Mouse (Mus musculus) neural tube, embryonic 10.5 days (tissue): ENCODE results near the gene Skp1a.
"Not testable (repeated sequence)": the region's sequence is repeated elsewhere in the genome, so short reads cannot be mapped to it uniquely, and the experiment has no call there.

Experiments
- DNase-seq: peaks from one replicate; pipeline ENCODE4 v3.0.0-alpha.2; 2017; ENCODE audit warnings: low spot score; ENCODE audit errors: extremely low spot score

The Skp1a gene

DNA sequence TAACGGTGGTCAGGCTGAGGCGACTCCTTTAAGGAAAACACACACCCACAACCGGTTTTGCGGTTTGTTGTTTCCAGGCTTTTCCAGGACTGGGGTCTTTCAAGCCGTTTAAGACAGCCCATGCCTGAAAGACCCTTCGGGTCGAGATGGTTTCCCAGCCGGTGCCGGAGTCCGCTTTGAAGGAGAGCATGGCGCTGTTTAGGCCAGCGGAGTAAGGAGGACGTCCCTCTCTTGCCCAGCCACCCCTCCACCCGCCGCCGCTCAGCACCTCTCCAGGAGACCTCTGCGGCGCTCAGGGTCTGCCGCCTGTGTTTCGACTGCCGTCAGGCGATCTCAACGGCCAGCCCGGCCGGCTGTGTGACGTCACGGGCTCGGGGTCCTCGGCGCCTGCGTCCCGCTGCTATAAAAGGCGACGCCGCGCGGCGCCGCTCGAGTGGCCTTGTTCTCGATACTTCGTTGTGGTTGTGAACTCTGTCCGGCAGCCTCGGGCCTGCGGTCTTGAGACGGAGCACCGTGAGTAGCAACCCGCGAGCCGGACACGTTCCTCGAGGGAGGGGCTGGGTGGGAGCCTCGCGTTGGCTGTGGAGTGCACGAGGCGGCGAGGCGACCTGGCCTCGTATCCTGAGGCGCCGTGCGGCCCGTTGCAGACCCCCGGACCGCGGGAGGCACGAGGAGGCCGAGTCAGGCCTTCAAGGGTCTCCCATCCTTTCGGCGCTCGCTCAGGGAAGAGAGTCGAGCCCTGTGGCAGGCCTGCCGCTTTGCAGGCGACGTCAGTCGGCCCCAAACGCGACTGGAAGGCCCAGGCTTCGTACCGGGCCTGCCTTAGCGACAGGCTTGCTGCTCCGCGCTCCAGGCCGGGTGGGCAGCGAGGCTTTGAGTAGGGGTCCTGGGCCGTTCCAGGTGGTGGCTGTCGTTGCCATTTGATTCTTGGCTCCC, at the start of gene Skp1a:
Gene Skp1a, plus strand, starts transcription at position 390 of the 936 bp plus-strand sequence.
- peak; percentile 94 for DNase-seq

DNA sequence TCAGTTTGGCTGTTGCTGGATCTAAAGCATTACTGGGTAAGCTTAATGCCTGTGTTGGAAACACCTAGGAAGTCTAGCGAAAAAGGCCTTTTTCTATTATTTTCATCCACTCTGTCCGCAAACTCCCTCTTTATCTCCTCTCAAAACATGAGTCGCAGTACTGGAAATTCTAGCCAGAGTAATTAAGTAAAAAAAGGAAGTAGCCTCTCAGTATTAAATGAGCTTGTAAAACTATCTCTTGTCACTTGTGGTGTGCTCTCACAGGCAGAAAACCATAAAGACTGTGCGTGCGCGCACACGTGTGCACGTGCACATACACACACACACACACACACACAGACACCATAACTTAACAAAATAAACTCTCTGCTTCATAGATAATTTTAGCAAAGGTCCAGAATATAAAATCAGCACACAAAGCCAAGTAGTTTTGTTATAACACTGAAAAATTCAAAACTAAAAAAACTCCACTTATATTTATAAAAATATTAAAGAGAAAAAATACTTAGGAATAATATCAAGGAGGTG, 35.2 kb upstream of the Skp1a start:
- DNase-seq, result not testable (repeated sequence)

DNA sequence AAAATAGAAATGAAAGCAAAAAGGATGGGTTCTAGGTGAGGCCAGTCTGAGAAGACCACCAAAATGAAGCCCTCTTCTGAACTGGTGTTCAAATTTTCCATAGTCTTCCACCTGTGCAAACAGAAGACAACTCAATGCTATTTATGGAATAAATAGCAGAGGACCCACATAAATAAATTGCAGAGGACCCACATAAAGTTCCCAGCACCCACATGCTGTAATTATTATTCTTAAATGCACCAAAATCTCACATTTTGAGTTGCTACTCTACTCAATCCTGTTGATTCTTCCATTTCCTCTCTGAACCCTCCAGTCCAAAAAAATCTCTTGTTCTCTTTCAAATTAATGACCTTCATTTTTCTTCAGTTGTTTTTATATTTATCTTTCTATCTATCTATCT, 17.9 kb upstream of the Skp1a start, which contains the start of gene Olfr1371:
Gene Olfr1371, minus strand, starts transcription at position 101 of the 400 bp plus-strand sequence.
- no peak for DNase-seq

DNA sequence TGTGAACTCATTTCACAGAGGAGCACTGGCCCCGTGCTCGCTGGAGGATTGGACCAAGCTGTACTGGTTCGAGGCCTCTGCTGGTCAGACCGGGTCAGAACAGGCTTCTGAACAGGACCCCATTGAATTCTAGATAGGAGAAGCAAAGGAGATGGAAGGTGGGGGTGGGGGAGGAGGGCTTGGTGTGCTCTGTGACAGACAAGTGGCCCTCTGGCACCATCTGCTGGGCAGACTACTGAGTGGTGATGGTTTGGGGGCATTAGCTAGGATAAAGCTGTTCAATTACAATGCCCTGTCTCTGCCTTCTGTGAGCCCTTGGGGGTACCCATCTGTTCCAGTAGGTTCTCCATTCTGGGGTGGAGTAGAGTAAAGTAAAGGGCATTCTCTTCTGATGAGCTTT, 11.5 kb upstream of the Skp1a start:
- peak; percentile 70 for DNase-seq

DNA sequence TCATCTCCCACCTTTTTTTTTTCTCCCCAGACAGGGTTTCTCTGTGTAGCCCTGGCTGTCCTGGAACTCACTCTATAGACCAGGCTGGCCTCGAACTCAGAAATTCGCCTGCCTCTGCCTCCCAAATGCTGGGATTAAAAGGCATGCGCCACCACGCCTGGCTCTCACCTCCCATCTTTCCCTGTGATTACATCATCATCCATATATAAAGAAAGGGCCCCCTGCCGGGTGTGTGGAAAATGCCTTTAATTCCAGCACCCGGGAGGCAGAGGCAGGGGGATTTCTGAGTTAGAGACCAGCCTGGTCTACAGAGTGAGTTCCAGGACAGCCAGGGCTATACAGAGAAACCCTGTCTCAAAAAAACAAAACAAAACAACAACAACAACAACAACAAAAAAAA, 9.9 kb upstream of the Skp1a start:
- DNase-seq, result not testable (repeated sequence)

DNA sequence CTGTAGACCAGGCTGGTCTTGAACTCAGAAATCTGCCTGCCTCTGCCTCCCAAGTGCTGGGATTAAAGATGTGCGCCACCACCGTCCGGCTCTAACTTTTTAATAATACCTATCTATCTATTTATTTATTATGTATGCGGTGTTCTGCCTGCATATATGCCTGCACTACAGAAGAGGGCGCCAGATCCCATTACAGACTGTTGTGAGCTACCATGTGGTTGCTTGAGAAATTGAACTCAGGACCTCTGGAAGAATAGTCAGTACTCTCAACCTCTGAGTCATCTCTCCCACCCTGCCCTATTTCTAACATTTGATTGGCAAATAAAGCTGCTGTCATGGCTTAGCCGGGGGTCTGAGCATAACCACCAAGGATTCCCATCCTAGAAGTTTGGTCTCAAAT, 8.9 kb upstream of the Skp1a start:
- no peak for DNase-seq

DNA sequence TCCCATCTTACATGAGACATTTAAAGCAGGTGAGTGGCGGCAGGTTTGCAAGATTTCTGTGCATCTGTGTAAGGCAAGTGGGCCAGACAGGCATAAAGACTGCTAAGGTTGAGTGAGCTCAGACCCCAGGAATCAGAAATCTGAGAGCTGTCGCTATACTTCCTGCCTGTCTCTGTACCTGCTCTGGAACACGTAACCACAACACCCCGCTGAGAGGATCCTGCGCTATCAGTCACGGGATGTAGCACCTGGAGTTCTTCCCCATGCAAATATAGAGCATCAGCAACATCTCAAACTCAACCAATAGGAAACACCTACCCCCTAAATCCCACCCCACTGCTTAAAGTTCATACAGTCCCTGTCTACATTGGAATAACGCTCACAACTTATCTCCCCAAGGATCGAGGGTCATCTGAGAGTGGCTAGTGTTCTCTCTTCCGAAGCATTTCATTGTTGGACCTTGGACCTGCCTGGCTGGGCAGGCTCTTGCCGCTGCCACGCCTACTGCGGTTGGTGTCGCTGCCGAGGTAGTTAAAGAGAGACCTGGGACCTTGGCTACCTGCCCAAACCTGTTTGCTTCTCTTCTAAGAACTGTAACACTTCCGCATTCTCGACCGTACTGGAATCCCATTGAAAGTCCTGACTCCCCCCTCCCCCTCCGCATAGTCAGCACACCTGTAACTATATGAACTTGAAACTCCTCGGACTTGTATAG, 7.7 kb upstream of the Skp1a start:
- no peak for DNase-seq

DNA sequence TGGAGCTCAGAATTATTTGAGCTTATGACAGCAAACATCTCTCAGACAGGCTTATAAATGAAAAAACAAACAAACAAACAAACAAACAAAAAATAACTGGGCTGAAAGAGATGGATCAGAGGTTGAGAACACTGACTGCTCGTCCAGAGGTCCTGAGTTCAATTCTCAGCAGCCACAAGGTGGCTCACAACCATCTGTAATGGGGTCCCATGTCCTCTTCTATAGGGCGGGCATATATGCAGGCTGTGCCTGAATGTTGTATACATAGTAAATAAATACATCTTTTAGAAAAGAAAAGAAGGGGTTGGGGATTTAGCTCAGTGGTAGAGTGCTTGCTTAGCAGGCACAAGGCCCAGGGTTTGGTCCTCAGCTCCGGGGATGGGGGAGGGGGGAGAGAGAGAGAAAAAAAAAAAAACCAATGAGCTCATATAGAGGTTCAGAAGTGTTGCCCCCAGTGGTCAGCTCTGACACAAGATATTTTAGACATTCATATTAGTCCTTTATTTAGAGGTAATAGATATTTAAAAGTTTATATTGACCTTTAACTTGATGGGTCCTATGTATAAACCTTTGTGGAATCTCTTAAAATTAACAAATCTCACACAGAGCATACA, 5.7 kb upstream of the Skp1a start:
- no peak for DNase-seq

DNA sequence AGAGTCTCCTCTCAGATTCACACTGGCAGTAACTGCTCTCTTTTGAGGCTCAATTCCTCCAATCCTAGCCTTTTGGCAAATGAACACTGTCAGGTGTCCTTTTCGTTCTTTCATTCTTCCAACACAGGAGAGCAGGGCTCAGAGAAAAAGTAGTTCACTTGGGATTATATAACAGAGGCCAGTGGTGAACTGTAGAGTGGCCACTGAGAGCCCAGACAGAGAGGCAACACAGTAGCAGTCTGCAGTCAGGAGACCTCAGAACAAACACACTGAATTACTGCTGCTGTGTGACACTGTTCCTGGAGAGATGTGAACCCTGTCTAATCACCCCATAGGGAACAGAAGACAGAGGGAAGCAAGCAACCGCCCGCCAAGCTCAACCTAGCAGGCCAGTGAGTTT, 4.7 kb upstream of the Skp1a start:
- DNase-seq, result no peak

DNA sequence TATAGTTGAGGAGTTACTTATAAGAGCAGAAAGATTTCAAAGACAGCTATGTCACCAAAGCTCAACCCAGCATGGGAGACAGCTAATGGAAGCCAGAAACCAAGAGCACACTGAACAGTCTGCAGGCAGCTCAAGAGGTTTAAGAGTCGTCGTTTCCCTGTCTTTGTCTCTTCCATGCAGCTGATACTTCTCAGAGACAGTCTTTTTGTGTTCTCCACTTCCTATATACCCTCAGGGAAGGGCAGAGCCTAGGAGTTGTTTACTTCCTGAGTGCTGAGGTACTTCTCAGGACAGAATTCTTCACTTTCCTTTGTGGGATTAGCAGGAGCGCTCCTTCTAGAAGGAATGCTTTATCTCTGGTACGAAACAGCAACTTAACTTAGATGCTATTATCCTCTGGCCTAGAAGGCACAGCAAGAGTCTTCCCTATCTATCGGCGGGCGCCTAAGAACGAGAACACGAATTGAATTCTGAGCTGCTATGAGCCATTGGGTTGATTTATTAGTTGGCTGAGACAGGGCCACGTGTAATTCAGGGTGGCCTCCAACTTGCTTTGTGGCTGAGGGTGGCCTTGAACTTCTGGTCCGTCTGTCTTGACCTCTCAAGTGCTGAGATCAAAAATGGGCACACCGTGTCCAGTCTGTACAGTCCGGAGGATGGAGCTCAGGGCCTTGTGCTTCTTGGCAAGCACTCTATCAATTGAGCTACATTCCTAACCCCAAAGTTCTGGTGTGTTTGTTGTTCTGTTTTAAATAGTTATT, 4.1 kb upstream of the Skp1a start:
- no peak for DNase-seq

DNA sequence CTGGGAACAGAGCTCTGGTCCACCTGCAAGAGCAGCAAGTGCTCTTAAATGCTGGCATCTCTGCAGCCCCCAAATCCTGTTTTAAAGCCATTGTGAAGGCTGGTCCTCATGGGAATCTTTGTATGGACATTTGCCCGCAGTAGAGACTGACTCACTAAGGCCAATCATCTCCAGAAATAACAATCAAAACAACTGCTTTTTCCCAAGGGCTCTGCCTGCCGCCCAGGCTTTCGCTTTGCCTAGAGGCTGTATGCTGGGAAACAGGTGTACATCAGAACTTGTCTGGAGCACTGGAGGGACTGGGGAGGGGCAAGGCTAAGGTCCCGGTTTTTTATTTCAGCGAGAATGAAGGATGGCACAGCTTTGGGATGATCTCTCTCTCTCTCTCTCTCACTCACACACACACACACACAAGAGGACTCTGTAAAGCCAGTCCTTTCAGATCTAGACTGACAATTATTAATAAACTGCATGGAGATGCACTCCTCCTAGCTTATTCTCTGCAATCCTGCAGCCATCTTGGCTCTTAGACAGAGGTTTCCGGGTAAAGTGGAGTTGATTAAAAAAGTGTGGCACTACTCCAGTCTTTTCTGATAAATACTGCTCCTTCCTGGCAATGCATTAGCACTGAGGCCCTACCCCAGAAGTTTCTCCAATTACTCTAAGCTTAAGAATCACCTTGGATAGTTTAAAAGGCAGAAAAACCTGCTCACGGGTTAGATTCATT, 2.9 kb upstream of the Skp1a start:
- no peak for DNase-seq

DNA sequence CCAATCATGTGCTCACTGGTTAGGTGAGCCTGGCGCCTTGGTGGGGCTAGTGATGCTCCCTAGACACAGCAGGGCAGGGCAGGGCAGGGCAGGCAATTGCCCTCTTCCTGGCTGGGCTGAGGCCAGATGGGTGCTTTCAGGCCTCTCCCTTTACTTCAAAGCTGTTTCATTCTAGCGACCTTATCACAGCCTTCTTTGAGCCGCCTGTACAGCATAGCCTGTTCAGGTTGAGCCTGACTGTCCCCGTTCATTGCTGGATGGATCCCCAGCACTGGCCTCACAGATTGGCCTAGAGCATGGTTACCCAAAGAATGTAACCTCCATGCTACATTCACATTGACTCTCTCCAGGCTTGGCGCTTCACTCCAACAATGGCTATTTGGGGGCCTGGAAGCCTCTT, 1.1 kb upstream of the Skp1a start:
- DNase-seq, result no peak

DNA sequence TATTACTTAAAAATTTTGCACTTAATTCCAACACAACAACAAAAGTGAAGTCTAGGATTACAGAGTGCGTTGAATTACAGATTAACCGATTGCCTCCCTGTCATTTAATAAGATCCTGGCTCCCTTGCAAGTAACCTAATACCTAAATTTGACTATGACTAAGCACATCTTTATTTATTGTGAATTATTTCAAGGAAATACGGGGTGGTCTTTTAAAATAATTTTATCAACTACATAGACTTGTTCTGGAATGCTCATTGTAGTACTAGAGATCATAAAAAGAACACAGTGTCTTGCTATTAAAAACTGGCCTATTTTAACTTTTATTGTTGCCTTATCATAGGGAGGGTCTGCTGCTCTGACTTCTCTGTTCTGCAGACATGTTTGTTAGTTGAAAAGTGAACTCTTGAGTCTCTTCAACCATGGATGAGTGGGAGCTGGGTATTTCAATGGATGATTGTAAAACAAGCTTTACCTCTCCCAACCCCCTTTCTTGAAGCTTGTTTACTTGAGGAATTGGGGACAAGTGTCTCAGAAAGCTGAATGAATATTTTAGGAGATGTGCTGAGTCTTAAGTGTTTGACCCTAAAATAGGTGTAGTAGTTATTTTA, 1.4 kb downstream of the Skp1a start:
- no peak for DNase-seq

DNA sequence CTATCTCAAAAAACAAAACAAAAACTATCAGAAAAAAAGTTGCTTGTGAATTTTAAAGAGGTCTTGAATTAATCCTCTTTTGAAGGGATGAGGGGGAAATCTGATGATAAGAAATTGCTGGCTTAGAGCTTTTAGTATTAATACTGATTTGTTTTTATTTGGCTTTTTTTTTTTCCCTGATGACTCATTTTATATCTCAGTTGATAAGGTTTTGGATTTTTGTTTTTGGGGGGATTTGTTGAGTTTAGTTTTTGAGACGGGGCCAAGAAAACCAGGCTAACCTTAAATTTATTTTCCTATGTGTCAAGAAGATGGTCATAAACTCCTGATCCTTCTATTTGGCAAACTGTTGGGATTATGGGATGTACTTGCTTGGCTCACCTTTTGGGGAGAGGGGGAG, 2.1 kb downstream of the Skp1a start:
- no peak for DNase-seq

DNA sequence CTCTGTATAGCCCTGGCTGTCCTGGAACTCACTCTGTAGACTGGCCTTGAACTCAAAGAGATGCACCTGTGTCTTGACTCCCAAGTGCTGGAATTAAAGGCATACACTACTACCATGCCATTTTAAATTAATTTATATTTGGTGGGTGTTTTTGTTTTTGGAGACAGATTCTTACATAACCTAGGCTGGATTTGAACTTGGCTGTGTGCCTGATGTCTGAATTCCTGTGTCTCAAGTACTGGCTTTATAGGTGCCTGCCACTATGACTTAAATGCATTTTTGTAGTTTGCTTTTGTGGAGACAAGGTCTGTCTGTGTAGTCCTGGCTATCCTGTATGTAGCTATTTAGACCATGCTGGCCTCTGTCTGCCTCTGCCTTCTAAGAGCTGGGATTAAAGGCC, 2.7 kb downstream of the Skp1a start:
- DNase-seq, result no peak

DNA sequence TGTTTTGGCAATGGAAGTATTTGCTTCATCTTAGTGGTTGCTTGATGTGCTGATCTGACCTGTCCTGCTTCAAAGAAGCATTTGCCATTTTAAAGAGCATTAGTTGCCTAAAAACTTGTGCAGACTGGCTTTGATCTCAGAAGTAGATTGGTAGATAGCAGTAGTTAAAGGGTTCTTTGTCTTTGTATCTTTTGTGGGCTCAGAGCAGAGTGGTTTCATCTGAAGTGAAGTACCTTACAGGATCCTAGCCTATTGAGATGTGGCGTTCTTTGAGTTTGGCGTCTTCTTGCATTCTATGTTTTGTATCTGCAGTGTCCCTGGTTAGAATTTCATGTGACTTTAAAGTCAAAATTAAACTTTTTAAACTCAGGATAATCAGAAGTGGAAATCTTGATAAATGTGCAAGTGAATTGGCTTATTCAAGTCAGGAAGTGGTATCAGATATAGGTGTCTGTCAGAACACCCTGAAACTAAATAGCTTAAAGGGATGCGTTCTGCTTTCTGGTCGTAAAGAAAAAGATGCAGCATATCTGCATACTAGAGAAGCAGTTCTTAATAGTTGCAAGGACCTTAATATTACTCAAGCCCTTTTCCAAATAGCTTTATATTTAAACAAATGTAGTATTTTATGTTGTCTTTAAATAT, 9.2 kb downstream of the Skp1a start:
- no peak for DNase-seq

DNA sequence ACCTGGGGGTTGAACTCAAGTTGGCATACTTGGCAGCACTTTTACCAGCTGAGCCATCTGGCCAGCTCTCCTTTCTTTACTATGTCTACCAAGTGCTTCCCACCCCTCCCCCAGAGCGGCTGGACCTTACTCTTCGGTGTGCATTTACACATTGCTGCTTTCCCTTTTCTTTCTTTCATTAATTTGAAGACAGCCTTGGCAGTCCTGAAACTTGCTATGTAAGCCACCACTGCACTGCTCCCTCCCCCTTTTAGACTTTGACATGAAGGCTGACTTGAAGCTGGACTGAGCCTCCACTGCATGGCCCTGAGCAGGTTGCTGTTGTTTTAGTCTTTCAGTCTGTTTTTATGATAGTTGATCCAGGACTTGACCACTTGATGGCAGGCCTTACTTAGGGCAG, 17.7 kb downstream of the Skp1a start:
- no peak for DNase-seq

DNA sequence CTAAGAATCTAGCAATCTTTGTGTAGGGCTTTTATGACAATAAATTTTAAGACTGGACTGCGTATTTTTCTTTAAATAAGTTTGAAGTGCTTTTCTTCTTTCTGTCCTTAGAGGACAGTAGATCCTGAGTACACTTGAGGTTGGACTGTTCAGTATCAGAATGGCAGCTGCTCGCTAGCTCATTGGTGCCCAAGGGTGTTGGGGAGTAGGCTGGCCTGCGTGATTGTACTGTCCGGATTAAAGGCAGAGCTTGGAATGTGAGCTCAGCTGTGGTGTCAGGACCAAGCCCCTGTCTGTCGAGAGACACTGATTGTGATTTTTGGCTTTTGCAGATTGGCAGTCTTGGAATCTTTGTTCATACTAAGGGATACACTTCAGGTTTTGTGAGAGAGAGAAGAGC, 20.0 kb downstream of the Skp1a start:
- no peak for DNase-seq

DNA sequence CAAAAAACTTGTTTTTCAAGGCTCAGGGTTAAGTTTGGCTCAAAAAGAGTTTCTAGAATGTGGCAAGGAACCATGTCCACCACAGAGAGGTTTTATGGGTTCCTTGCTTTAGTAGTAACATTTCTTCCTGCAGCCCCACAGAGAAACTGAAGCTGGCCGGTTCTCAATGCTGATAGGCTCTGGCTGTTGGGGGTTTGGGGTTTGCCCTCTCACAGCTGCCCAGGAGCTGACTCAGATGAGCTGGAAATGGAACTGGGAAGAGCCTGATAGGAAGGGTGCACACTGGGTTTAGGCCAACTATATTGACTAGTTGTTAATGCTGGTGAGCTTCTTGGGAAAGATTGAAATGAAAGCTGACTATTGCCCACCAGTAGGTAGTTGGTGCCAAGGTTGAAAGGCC, 20.9 kb downstream of the Skp1a start:
- DNase-seq, result no peak
